Mouse (Mus musculus): Measurements from ENCODE around the gene Ldhc.
"Not testable (repeated sequence)": the region's sequence is repeated elsewhere in the genome, so short reads cannot be mapped to it uniquely, and the experiment has no call there.

The Ldhc gene

GRCm38 (mm10) chr7:46843576-46843975 lies 17.4 kb upstream of the Ldhc start:
- peak in 1 of 2 experiments; percentile 34 for DNase-seq

DNA sequence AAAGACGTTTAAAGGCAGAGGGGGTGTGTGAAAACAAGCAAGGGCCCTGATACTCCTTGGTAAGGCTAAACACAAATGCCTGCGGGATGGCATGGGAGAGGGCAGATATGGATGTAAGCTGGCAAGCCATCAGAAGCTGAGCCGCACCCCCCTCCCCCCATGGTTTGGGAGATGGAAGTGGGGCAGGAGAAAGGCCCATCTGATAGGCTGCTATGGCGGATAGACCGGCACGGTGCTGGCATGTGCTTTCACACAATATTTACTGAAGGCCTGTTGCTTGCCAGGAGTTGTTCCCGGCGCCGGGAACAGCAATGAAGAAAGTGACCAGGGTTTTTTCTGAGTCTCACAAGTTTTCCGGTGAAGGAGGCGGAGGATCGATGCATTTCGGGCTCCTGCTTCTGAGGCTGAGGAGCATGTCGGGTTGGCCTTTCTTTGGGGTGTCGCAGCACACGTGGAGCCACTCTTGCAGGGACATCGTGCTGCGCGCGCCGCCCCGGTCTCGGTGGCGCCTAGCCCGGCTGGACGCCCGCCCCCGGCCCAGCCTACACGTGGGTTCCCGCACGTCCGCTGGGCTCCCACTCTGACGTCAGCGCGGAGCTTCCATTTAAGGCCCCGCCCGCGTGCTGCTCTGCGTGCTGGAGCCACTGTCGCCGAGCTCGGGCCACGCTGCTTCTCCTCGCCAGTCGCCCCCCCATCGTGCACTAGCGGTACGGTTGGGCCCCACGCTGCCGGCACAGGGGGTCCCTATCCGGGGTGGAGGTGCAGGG lies 15.6 kb upstream of the Ldhc start:
- DNase-seq = peak; percentile 94 to 97

GRCm38 (mm10) chr7:46845978-46846485 lies 15.0 kb upstream of the Ldhc start:
- peak; percentile 52 to 62 for DNase-seq

DNA sequence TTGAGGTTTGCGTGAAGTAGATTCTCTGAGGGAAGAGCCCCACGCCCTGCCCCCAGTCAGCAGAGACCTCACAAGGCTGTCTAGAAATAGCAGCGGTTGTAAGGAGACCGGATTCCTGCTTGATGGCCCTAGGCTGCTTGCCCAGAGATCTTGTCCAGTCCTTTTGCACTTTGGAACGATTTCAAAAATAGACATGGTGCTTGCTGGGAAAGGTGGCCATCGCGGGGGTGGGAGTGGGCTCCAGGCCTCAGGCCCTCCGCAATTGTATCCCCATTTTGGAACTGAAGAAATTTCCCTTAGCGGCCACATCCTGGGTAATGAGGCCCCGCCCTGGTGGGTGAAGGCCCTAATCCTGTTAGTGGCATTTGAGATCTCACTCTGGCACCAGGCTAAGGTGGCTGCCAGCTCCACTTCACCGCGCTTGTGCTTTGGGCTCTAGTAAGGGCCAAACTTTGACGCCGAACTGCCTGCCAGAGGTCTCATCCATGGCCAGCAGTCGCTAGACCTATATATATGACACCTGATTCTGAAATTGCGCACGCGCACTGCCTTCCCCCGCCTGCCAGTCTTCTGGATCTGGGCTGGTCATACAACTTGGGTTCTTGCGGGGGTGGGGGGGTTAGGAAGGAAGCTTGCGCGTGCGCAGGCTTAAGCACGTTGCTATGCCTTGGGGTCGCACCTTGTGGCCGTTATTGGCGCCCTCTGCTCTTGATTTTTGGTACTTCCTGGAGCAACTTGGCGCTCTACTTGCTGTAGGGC lies 14.3 kb upstream of the Ldhc start:
- DNase-seq = peak; percentile 65 to 73

DNA sequence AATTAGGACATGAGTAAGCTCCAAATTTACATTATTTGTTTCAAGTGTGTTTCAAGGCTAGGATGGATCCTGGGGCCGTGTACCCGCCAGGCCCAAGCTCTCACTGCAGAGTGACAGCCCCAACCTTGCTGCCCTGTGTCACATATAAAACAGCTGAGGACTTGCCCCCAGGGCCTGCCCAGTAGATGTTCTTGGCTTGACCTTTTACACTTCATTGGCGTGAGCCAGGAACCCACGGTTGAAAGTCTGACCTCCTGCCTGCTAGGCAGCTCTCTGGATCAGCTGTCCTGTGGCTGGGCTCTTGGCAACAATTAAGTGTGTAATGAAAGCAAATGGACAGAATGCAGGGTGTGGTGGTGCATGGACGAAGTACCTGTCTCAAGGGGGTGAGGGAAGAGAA lies 11.7 kb upstream of the Ldhc start:
- DNase-seq = no peak

DNA sequence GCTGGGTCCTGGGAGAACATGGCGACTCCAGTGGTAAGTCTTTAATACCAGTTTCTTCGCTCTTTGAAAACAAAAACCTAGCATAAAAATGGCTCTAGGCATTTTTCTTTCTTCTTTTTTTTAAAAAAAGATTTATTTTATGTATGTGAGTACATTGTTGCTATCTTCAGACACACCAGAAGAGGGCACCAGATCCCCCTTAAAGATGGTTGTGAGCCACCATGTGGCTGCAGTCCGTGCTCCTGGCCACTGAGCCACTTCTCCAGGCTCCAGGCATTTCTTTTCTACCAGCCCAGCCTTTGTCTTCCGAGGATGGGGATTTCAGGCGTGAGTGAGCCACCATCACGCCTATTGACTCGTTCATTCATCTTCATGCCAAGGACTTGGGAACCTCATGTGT lies 10.0 kb upstream of the Ldhc start:
- no peak for DNase-seq

GRCm38 (mm10) chr7:46852666-46853065 lies 8.3 kb upstream of the Ldhc start:
- no peak for DNase-seq

GRCm38 (mm10) chr7:46853365-46853764 lies 7.6 kb upstream of the Ldhc start:
- DNase-seq = no peak

DNA sequence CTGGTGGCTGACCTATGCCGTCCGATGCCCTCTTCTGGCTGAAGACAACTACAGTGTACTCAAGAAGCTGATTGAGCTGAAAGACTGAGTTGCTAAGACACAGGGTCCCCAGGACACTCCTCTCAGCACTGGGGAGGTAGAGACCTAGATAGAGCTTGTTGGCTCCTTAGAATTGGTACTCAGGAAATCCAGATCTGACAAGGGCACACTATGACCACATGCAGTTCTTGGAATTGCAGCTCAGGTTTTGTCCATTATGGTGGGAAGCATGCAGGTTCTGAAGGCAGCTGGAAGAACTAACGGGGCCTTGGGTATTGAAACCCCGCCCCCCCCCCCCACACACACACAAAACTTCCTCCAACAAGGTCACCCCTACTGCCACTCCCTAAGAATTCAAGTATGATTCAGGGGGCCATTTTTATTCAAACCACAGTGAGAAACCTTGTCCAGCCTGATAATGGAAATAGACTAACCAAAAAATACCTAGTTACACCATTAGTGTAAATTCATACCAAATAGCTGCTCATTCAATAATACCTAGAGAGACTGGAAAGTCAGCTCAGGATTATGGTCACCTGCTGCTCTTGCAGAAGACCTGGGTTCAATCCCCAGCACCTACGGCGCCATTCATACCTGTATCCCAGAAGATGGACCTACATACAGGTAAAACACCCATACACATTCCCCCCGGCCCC lies 5.0 kb upstream of the Ldhc start:
- no peak for DNase-seq

DNA sequence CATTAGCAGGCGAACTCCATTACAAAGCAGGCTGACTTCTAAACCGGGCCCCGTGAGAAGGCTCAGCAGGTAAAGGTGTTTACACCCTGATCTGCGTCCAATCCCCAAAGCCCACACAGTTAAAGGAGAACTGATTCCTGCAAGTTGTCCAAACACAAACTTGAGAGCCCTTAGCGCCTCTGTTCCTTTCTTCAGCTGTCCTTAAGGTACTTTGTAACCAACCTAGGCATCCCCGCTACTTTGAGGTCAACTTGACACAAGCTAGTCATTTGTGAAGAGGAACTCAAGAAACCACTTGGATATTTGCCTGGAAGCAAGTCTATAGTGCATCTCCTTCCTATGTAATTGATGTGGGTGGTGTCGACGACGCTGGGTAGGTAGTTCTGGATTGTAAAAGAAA lies 3.6 kb upstream of the Ldhc start:
- DNase-seq = no peak

DNA sequence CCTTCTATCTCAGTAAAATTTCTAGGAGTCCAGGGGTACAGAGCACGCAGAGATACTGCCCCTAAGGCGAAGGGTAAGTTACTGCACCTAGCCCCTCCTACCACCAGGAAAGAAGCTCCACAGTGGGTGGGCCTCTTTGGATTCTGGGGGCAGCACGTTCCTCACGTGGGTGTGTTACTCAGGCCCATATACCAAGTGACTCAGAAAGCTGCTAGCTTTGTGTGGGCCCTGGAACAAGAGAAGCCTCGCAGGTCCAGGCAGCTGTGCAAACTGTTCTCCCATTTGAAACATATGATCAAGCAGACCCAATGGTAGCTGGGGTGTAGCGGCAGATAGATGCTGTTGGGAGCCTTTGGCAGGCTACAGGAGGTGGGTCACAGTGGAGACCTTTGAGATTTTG lies 2.0 kb upstream of the Ldhc start:
- no peak for DNase-seq

DNA sequence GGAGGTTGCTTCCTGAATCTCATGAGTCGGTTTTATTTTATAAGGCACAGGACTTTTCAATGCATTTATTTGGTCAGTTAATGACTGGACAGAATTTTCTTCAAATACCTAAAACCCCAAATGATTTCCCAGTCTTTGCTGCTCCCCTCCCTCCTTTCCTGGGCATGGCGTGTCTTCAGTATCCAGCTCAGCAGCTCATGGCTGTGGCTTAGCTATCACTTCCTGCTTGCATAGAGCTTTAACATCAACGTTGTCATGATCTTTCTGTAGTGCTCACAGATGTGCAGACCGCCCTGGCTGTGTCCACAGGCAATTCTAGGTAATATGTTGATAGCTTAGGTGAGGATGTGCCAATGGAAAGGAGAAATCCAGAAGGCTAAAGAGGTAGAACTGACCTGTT lies 11.0 kb downstream of the Ldhc start:
- DNase-seq = no peak

GRCm38 (mm10) chr7:46876841-46877240 lies 15.8 kb downstream of the Ldhc start:
- DNase-seq = no peak

DNA sequence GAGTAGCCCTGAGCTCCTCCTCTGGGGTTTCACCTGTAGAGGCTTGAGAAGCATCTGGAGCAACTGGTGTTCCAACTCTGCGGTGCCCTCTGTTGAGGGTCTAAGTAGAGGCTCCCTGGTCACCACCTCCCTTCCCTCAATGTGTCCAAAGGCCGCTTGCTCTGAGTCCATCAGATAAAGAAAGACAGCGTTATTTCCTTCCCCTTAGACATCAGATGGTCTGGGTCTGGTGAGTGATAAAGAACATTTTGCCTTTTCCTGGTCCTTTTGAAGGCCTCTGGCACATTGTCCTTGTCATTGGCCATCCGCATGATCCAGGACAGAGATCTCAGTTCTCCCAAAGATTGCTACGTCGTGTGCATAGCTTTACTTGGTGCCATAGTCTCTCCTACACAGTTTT lies 16.3 kb downstream of the Ldhc start:
- no peak for DNase-seq

- DNase-seq = peak in 1 of 2 experiments; percentile 18
Measured at GRCm38 (mm10) chr7:46879851-46880250, 18.8 kb downstream of the Ldhc start.

DNA sequence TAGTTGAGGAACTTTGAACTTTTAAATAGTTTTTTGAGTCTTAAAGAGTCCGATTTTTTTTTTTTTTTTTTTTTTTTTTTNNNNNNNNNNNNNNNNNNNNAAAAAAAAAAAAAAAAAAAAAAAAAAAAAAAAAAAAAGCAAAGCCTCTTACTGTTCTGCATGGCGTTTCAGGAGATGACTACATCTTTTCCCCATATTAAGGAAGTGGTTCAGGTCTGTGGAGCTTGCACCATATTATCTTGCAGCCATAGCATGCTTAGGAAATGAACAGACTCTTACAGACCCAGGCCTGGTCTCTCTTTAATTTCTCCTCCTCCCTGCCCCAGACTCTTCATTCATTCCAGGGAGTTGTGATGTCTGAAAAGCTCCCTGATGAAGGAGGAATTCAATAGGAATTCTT lies 20.0 kb downstream of the Ldhc start:
- no peak for DNase-seq

GRCm38 (mm10) chr7:46881941-46882340 lies 20.9 kb downstream of the Ldhc start:
- DNase-seq = not testable (repeated sequence)

DNA sequence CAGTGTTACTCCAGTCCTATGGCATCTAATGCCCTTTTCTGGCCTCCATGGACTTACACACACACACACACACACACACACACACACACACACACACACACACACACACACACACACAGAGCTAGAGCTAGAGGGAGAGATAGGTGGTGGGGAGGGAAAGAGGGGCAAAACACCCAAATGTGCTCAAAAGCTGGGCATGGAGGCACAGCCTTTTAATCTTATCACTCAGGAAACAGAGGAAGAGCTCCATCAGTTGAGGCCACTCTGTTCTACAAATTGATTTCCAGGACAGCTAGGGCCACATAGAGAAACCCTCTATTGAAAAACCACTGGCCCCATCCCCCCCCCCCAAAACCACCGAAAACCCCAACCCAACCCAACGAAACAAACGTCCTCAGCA lies 22.3 kb downstream of the Ldhc start:
- DNase-seq = no peak

DNA sequence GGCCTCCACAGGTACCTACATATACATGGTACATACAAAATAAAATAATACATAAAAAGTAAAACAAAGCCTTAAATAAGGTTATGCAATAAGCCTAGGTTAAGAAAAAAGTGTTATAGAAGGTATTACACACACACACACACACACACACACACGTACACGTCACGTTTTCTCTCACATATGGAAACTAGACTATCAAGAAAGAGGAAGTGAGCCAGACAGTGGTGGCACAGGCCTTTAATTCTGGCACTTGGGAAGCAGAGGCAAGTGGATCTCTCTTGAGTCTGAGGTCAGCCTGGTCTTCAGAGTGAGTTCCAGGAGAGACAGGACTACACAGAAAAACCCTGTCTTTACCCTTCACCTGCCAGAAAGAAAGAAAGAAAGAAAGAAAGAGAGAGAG lies 34.5 kb downstream of the Ldhc start:
- no peak for DNase-seq

GRCm38 (mm10) chr7:46899343-46899742 lies 38.3 kb downstream of the Ldhc start:
- no peak for DNase-seq

DNA sequence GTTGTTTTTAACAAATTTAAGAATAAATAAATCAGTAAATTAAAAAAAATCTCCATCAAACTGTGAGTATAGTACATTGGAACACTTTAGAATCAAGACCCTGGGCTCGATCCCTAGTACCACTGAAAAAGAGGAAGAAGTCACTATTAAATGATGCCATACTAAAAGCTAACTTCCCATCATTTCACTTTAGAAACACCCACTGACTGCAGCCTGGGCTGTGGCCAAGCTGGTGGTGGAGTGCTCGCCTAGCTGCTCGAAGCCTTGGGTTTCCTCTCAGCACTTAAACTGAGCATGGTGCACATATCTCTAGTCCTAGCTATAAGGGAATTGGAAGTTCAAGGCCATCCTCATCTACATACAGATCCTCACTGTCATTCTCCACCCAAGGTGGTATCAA lies 50.2 kb downstream of the Ldhc start:
- DNase-seq = no peak

GRCm38 (mm10) chr7:46916376-46916775 lies 55.4 kb downstream of the Ldhc start:
- no peak for DNase-seq

DNA sequence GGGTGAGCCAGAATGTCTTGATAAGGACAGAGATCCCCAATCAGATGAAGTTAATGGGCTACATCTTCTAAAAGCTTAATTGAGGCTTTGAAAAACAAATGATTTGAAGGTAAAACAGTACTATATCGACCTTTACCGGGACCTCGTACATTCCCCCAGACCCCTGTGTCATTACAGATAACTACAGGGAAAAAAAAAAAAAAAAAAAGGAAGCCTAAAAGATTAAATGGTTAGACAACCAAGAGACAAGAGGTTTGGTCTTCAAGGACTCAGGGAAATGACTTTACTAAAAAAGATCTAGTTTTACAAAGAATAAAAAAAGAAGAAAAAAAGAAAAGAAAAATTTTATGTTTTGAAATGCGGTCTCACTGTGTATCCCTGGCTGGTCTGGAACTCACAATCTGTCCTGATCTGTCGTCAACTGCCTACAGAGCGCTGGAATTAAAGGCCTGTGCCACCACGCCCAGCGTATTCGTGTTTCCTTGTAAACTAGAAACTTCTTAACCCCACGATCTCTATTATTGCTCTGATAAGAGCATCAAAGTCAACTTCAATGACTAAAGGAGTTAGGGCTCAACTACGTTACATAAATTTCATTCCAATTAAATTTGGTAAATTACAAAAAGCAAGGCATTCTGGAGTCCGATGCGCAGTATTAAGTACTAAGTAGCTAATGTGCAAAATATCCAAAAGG lies 57.8 kb downstream of the Ldhc start:
- DNase-seq = no peak

Data from cerebellum, postnatal 25 days (tissue).